Mouse (Mus musculus) midbrain, embryonic 15.5 days (tissue): ENCODE results near the gene Dync1h1. TPM values are rescaled to one million over a fixed set of nuclear protein-coding genes. Genes with fewer than 3 reads are reported as not detected.
A peak's percentile ranks its signal among the peaks of the same experiment; 100 is the strongest.
"Not testable (repeated sequence)": the region's sequence is repeated elsewhere in the genome, so short reads cannot be mapped to it uniquely, and the experiment has no call there.

ENCODE experiments used
- ATAC-seq: fragments of 200-750 bp; cut with Nextera tagmentation; replicated peaks from 2 replicates; pipeline ENCODE4 v1.8.0; 2017; ENCODE audit warnings: moderate TSS enrichment
- H3K27ac ChIP-seq: fragments of 300-500 bp; sonication (generic); 2 replicates; pipeline ENCODE4 v1.5.1; 2015; ENCODE audit warnings: mild to moderate bottlenecking, inconsistent platforms
- H3K27me3 ChIP-seq: fragments of 300-500 bp; sonication (generic); replicated peaks from 2 replicates; pipeline ENCODE4 v1.6.1; 2015; ENCODE audit warnings: inconsistent platforms
- H3K36me3 ChIP-seq: fragments of 300-500 bp; sonication (generic); replicated peaks from 2 replicates; pipeline ENCODE4 v1.6.1; 2015; ENCODE audit warnings: inconsistent platforms
- H3K4me1 ChIP-seq: fragments of 300-500 bp; sonication (generic); 2 replicates; pipeline ENCODE4 v1.6.1; 2015; ENCODE audit warnings: inconsistent platforms
- H3K4me2 ChIP-seq: fragments of 300-500 bp; sonication (generic); 2 replicates; pipeline ENCODE4 v1.6.1; 2015; ENCODE audit warnings: inconsistent platforms, mild to moderate bottlenecking, moderate library complexity
- H3K4me3 ChIP-seq: fragments of 300-500 bp; sonication (generic); 2 replicates; pipeline ENCODE4 v1.5.1; 2015; ENCODE audit warnings: mild to moderate bottlenecking, inconsistent platforms
- H3K9ac ChIP-seq: fragments of 300-500 bp; sonication (generic); 2 replicates; pipeline ENCODE4 v1.6.1; 2015; ENCODE audit warnings: mild to moderate bottlenecking, inconsistent platforms
- H3K9me3 ChIP-seq: fragments of 300-500 bp; sonication (generic); 2 replicates; pipeline ENCODE4 v1.6.1; 2016; ENCODE audit warnings: inconsistent platforms
- WGBS: fragments of 180-500 bp; shearing (Covaris S2); methylation state at CpG from one replicate; pipeline ENCODE4 v1.1.7; 2015; ENCODE audit warnings: mixed read lengths; 5-methylcytosine and 5-hydroxymethylcytosine counted together
- polyA plus RNA-seq: library from polyadenylated mRNA; unstranded; fragments of >200 nt; fragmentation: Nextera tagmentation; extraction: Ambion mirVana; gene quantifications from 2 replicates; pipeline ENCODE4 v1.2.1, GENCODE M21; 2015

Gene Dync1h1
- polyA plus RNA-seq, 1 experiment from 2014 or later = 93.3 TPM

DNA sequence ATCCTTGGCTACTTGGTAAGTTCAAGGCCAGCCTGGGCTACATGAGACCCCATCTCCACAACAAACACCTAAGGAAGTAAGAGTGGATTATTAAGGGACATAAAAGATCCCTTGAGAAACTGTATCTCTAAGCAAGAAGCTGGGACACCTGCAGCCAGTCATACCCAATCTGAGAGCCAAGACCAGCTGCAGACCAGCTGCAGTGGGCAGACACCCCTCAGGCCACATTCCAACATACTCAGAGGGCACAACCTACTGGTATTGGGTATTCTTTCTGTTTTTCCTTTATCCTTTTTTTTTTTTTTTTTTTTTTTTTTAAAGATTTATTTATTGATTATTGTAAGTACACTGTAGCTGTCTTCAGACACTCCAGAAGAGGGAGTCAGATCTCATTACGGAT, 82.3 kb downstream of the Dync1h1 start:
- no CpG with 5 or more reads among the region's 1 CpGs for WGBS
- Histone ChIP-seq H3K36me3 (0 out of 2 replicates have a peak, but pooled peaks cover 7% of the 10 kb centered on the region), H3K27me3 (no peaks in the 10 kb centered on the region), H3K4me3 (no peak overlapping the region), H3K4me2 (no peak overlapping the region), H3K9me3 (no peaks in the 10 kb centered on the region), H3K9ac (no peak overlapping the region), H3K27ac (no peak overlapping the region), H3K4me1 (no peaks in the 10 kb centered on the region)
- ATAC-seq = no peak

GRCm38 (mm10) chr12:110687894-110688734, 86.9 kb downstream of the Dync1h1 start:
- H3K9me3 ChIP-seq = no peaks in the 10 kb centered on the region
- no peak overlapping the region for H3K4me3 ChIP-seq
- H3K4me2 ChIP-seq = no peak overlapping the region
- no peak for ATAC-seq
- no peaks in the 10 kb centered on the region for H3K4me1 ChIP-seq
- H3K36me3 ChIP-seq = peaks cover 36% of the 10 kb centered on the region
- H3K9ac ChIP-seq = no peak overlapping the region
- no peaks in the 10 kb centered on the region for H3K27me3 ChIP-seq
- H3K27ac ChIP-seq = no peak overlapping the region
- 82% methylated on average over 12 of the region's 12 CpGs for WGBS

DNA sequence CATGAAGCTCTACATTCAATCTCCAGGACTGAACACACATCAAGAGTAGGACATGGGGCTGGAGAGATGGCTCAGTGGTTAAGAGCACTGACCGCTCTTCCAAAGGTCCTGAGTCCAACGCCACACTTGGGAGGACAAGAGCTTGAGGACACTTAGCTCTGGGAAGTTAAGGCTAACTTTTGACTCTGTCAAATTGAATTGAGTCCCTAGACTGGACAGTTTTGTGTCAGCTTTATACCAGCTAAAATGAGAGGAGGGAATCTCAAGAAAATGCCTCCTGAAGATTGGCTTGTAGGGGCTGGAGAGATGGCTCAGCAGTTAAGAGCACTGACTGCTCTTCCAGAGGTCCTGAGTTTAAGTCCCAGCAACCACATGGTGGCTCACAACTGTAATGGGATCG, 87.7 kb downstream of the Dync1h1 start:
- 95% methylated on average over 3 of the region's 3 CpGs for WGBS
- not testable (repeated sequence) for ATAC-seq, H3K4me3 ChIP-seq, H3K27me3 ChIP-seq, H3K27ac ChIP-seq, H3K4me1 ChIP-seq, H3K4me2 ChIP-seq, H3K9ac ChIP-seq, H3K9me3 ChIP-seq
- H3K36me3 ChIP-seq = peaks cover 36% of the 10 kb centered on the region

DNA sequence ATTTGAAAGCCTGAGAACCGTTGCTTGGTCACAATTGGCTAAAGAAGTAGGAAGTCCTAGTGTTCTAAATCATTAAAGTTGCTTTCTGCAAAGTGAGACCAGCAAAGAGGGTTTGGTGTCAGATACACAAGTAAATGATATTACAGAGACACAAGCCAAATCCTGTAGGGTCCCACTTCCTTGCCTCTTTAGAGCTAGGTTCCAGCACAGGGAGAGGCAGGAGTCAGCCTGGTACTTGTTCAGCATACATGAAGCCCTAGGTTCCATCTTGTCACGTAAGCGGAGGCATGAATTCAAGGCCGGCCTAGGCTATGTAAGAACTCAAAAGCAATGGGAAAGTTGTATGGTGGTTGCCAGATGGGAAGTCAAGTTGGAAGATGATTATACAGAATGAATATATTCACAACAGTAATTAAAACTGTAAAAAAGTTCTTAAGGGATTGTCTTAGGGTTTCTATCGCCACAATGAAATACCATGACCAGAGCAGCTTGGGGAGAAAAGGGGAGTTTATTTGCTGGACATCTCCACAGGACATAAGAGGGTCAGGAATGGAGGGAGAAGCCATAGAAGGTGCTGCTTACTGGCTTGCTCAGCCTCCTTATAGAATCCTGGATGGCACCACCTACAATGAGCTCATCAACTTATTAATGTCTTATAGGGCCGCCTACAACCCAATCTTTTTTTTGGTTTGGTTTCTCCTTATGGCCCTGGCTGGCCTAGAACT, 88.8 kb downstream of the Dync1h1 start:
- Histone ChIP-seq H3K4me1 (peaks cover 14% of the 10 kb centered on the region), H3K4me2 (no peak overlapping the region), H3K9me3 (no peaks in the 10 kb centered on the region), H3K27ac (no peak overlapping the region), H3K27me3 (no peaks in the 10 kb centered on the region), H3K4me3 (no peak overlapping the region), H3K9ac (no peak overlapping the region), H3K36me3 (peaks cover 38% of the 10 kb centered on the region)
- 90% methylated on average over 6 of the region's 6 CpGs for WGBS
- ATAC-seq = no peak

GRCm38 (mm10) chr12:110693378-110693777, 92.1 kb downstream of the Dync1h1 start:
- not testable (repeated sequence) for H3K4me2 ChIP-seq, H3K9me3 ChIP-seq, H3K27me3 ChIP-seq, H3K9ac ChIP-seq, H3K4me3 ChIP-seq, ATAC-seq, H3K27ac ChIP-seq
- H3K4me1 ChIP-seq = peaks cover 18% of the 10 kb centered on the region
- peaks cover 33% of the 10 kb centered on the region for H3K36me3 ChIP-seq
- 72% methylated on average over 5 of the region's 5 CpGs for WGBS

DNA sequence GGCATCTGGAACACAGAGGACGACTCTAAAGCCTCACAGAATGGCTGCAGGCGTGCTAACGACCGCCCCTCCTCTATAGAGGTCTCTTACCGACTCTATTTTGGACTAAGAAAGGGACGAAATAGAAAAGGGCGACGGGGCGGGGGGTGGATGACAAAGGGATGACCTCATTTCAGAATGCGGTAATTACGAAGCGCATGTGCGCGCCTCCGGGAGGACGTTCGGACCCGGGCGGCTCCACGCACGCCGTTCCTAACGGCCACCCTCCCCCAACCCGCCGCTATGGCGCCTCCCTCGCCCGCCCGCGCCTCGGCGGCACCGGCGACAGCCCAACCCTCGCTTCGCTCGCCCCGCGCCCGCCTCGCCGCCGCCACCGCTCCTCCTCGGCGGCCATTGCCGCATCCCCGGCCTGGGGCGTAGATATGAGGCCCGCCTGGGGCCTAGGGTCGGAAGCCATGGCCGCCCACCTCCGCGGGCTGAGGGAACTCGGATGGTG, 94.5 kb downstream of the Dync1h1 start:
- Histone ChIP-seq H3K4me2 (peak overlapping the region; percentile 86), H3K9me3 (no peaks in the 10 kb centered on the region), H3K27me3 (no peaks in the 10 kb centered on the region), H3K9ac (peak overlapping the region; percentile 76), H3K36me3 (peaks cover 12% of the 10 kb centered on the region; the same call in 1 of the 2 replicates), H3K27ac (peak overlapping the region; percentile 93), H3K4me3 (peak overlapping the region; percentile 58), H3K4me1 (peaks cover 18% of the 10 kb centered on the region)
- under 1% methylated on average over 55 of the region's 55 CpGs for WGBS
- peak; percentile 72 for ATAC-seq

- peaks cover 12% of the 10 kb centered on the region; the same call in 1 of the 2 replicates for H3K36me3 ChIP-seq
- peak overlapping the region; percentile 86 for H3K4me2 ChIP-seq
- peak overlapping the region; percentile 58 for H3K4me3 ChIP-seq
- WGBS = under 1% methylated on average over 88 of the region's 89 CpGs
- peak overlapping the region; percentile 89 for H3K9ac ChIP-seq
- no peaks in the 10 kb centered on the region for H3K27me3 ChIP-seq
- peak overlapping the region; percentile 93 for H3K27ac ChIP-seq
- no peaks in the 10 kb centered on the region for H3K9me3 ChIP-seq
- ATAC-seq = peak; percentile 97
- H3K4me1 ChIP-seq = peaks cover 18% of the 10 kb centered on the region
Measured at GRCm38 (mm10) chr12:110696173-110696974, 95.1 kb downstream of the Dync1h1 start.

GRCm38 (mm10) chr12:110696975-110697400, 95.7 kb downstream of the Dync1h1 start:
- Histone ChIP-seq H3K27me3 (no peaks in the 10 kb centered on the region), H3K36me3 (peaks cover 7% of the 10 kb centered on the region; the same call in 1 of the 2 replicates), H3K9me3 (no peaks in the 10 kb centered on the region), H3K27ac (peak overlapping the region; percentile 93), H3K9ac (peak overlapping the region; percentile 89), H3K4me1 (peaks cover 18% of the 10 kb centered on the region), H3K4me2 (peak overlapping the region; percentile 86), H3K4me3 (peak overlapping the region; percentile 58)
- ATAC-seq = no peak
- WGBS = 48% methylated on average over 9 of the region's 9 CpGs

DNA sequence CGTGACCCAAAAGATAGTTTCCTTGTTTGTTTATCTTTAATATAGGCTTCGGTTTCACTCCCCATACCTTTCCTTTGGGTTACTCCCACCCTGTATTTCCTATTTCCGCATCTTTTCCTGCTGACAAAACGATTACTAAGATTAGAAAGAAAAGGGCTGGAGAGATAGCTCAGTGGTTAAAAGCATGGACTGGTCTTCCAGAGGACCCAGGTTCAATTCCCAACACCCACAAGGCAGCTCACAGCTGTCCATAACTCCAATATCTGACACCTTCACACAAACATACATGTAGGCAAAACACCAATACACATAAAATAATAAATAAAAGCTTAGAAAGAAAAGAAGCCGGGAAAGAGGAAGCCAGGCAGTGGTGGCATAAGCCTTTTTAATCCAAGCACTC, 96.2 kb downstream of the Dync1h1 start:
- Histone ChIP-seq H3K27me3 (no peaks in the 10 kb centered on the region), H3K36me3 (peaks cover 7% of the 10 kb centered on the region; the same call in 1 of the 2 replicates), H3K27ac (no peak overlapping the region), H3K4me1 (peaks cover 18% of the 10 kb centered on the region), H3K9me3 (no peaks in the 10 kb centered on the region), H3K9ac (no peak overlapping the region), H3K4me2 (no peak overlapping the region), H3K4me3 (no peak overlapping the region)
- 73% methylated on average over 5 of the region's 5 CpGs for WGBS
- no peak for ATAC-seq

DNA sequence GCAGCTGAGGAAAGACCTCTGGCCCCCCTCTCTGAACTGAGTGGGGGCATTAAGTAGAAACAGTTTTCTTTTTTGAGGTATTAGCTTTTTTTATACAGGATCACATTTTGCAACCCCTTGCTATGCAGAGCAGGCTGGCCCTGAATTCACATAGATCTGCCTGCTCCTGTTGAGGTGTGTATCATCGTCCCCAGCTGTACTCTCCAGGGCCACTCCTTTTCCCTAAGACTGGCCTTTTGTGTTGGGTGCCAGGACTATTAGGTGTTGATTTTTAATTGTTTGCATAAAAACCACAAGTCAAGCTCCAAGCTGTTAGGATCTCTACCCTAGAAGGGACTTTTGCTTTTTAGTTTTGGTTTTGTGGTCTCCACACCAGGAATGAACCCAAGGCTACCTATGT, 96.8 kb downstream of the Dync1h1 start:
- Histone ChIP-seq H3K4me1 (peaks cover 22% of the 10 kb centered on the region), H3K27ac (no peak overlapping the region), H3K9ac (no peak overlapping the region), H3K4me3 (no peak overlapping the region), H3K27me3 (no peaks in the 10 kb centered on the region), H3K4me2 (no peak overlapping the region), H3K36me3 (peaks cover 3% of the 10 kb centered on the region; the same call in 1 of the 2 replicates), H3K9me3 (no peaks in the 10 kb centered on the region)
- 88% methylated on average over 1 of the region's 1 CpGs for WGBS
- no peak for ATAC-seq

DNA sequence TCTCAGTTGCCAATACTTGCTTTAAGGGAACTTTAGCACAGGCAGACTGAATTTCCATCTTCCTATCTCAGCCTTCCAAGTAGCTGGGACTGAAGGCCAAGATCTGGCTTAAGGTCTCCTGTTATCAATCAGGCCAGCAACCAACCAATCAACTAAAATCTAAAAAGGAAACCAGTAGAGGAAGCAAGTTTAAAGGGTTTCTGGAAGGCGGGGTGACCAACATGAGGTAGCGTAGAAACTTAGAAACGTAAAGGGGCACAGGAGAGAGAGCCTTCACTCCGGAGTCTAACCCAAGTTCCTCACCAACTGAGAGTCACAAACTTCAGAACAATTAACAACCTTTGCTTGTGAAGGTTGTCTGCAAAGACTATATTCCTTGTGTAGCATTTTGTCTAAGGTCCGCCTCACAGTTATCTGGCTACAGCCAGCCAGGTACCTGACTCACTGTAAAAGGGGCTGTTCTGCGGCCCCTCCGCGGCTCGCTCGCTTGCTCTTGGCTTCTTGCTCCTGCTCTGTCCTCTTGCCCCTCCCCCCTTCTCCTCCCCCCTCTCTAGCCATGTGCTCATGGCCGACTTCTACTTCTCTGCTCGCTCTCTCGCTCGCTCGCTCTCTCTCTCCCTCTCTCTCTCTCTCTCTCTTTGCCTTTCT, 97.4 kb downstream of the Dync1h1 start:
- Histone ChIP-seq H3K4me1 (peaks cover 20% of the 10 kb centered on the region), H3K27ac (no peak overlapping the region), H3K4me2 (no peak overlapping the region), H3K9ac (no peak overlapping the region), H3K9me3 (no peaks in the 10 kb centered on the region), H3K27me3 (no peaks in the 10 kb centered on the region), H3K36me3 (peaks cover 2% of the 10 kb centered on the region; the same call in 1 of the 2 replicates), H3K4me3 (no peak overlapping the region)
- ATAC-seq = no peak
- WGBS = 46% methylated on average over 15 of the region's 15 CpGs
